Mouse (Mus musculus) heart, embryonic 14.5 days (tissue): Measurements from ENCODE around the gene Gm29423. TPM values are rescaled to one million over a fixed set of nuclear protein-coding genes. Genes with fewer than 3 reads are reported as not detected.
"Not testable (repeated sequence)": the region's sequence is repeated elsewhere in the genome, so short reads cannot be mapped to it uniquely, and the experiment has no call there.

Source experiments
- ATAC-seq: fragments of 200-750 bp; cut with Nextera tagmentation; 2 replicates; pipeline ENCODE4 v1.8.0; 2017; ENCODE audit warnings: low read depth, moderate TSS enrichment; ENCODE audit not compliant: insufficient number of reproducible peaks, insufficient read depth, low FRiP score
- H3K27ac ChIP-seq, 2 experiments: fragments of 200-500 bp in 1 of 2; fragments of 300-500 bp in 1 of 2; sonication (generic) in 1 of 2; replicated peaks in 1 of 2; 2 replicates each; pipeline ENCODE4 v1.5.1; 2012 to 2014; ENCODE audit warnings: low read depth in 2 of 2, low read length in 2 of 2, control low read depth in 1 of 2, mild to moderate bottlenecking in 1 of 2, mixed read lengths in 1 of 2; ENCODE audit not compliant: control insufficient read depth in 1 of 2, insufficient read depth in 1 of 2
- H3K27me3 ChIP-seq: fragments of 300-500 bp; sonication (generic); 2 replicates; pipeline ENCODE4 v1.6.1; 2014; ENCODE audit warnings: mild to moderate bottlenecking, low read length, control low read depth; ENCODE audit not compliant: control insufficient read depth, insufficient read depth
- H3K36me3 ChIP-seq: fragments of 300-500 bp; sonication (generic); 2 replicates; pipeline ENCODE4 v1.6.1; 2014; ENCODE audit warnings: mild to moderate bottlenecking, control low read depth, low read length, mixed read lengths; ENCODE audit not compliant: control insufficient read depth, insufficient read depth
- H3K4me1 ChIP-seq, 2 experiments: fragments of 200-500 bp in 1 of 2; fragments of 300-500 bp in 1 of 2; sonication (generic) in 1 of 2; 2 replicates each; pipeline ENCODE4 v1.6.1; 2012 to 2014; ENCODE audit warnings: low read length in 2 of 2, control low read depth in 1 of 2, mixed read lengths in 1 of 2; ENCODE audit not compliant: control insufficient read depth in 2 of 2, insufficient read depth in 2 of 2
- H3K4me2 ChIP-seq: fragments of 300-500 bp; sonication (generic); 2 replicates; pipeline ENCODE4 v1.6.1; 2014; ENCODE audit warnings: mild to moderate bottlenecking, low read length
- H3K4me3 ChIP-seq, 2 experiments: fragments of 200-500 bp in 1 of 2; fragments of 300-500 bp in 1 of 2; sonication (generic) in 1 of 2; 2 replicates each; pipeline ENCODE4 v1.5.1; 2012 to 2014; ENCODE audit warnings: low read length in 2 of 2, mild to moderate bottlenecking in 2 of 2, control low read depth in 1 of 2, low read depth in 1 of 2, moderate library complexity in 1 of 2; ENCODE audit not compliant: control insufficient read depth in 1 of 2, insufficient read depth in 1 of 2
- H3K9ac ChIP-seq: fragments of 300-500 bp; sonication (generic); 2 replicates; pipeline ENCODE4 v1.6.1; 2014; ENCODE audit warnings: mild to moderate bottlenecking, low read length
- H3K9me3 ChIP-seq: fragments of 300-500 bp; sonication (generic); 2 replicates; pipeline ENCODE4 v1.6.1; 2016; ENCODE audit warnings: low read length, control low read depth; ENCODE audit not compliant: control insufficient read depth
- WGBS: fragments of 180-500 bp; shearing (Covaris S2); extraction: QIAGEN DNeasy Blood & Tissue Kit; methylation state at CpG from one replicate; pipeline ENCODE4 v1.1.7; 2014; 5-methylcytosine and 5-hydroxymethylcytosine counted together
- polyA plus RNA-seq: library from polyadenylated mRNA; unstranded; fragments of >200 nt; fragmentation: Nextera tagmentation; extraction: Ambion mirVana; gene quantifications from 2 replicates; pipeline ENCODE4 v1.2.1, GENCODE M21; 2014

Gene Gm29423
- polyA plus RNA-seq = not detected in 2 replicates

GRCm38 (mm10) chrY:70303187-70303586, at the start of gene Gm29423, which contains the start of gene Gm29644:
Gm29423 (minus strand) TSS chrY:70303287.
Gm29644 (minus strand) TSS chrY:70303343.
- WGBS = no CpG with 5 or more reads among the region's 2 CpGs
- not testable (repeated sequence) for ATAC-seq

GRCm38 (mm10) chrY:70273542-70273941, 29.5 kb downstream of the Gm29423 start, which contains the start of gene Gm21118:
Gm21118 (minus strand) TSS chrY:70273642.
- not testable (repeated sequence) for H3K36me3 ChIP-seq, H3K4me2 ChIP-seq
- no CpG with 5 or more reads among the region's 4 CpGs for WGBS

More at GRCm38 (mm10) chrY:70303187-70303586, at the start of gene Gm29423, which contains the start of gene Gm29644:
- not testable (repeated sequence) for H3K4me3 ChIP-seq, H3K27ac ChIP-seq, H3K4me2 ChIP-seq, H3K9ac ChIP-seq, H3K9me3 ChIP-seq, H3K27me3 ChIP-seq, H3K4me1 ChIP-seq, H3K36me3 ChIP-seq

More at GRCm38 (mm10) chrY:70273542-70273941, 29.5 kb downstream of the Gm29423 start, which contains the start of gene Gm21118:
- not testable (repeated sequence) for H3K4me3 ChIP-seq, H3K9ac ChIP-seq, H3K27ac ChIP-seq, ATAC-seq, H3K4me1 ChIP-seq, H3K9me3 ChIP-seq, H3K27me3 ChIP-seq

Other genes with a start within 250 kb of the Gm29423 start
- gene Gm21118, start 29.6 kb downstream of the Gm29423 start, polyA plus RNA-seq = not detected in 2 replicates
- gene Gm29644, start 56 bp upstream of the Gm29423 start, polyA plus RNA-seq = not detected in 2 replicates
- gene Gm20888, start 138.6 kb upstream of the Gm29423 start, polyA plus RNA-seq = not detected in 2 replicates